Mouse (Mus musculus) liver, postnatal 0 days (tissue): ENCODE measurements at regions not wholly inside any gene's neighbourhood (a gene's known extent, or its start where the extent isn't known, plus 50 kb on each side); places are given as distances from the start of the nearest gene placed in this dataset.
"Not testable (repeated sequence)": the region's sequence is repeated elsewhere in the genome, so short reads cannot be mapped to it uniquely, and the experiment has no call there.

Experiments used
- ATAC-seq: fragments of 200-750 bp; cut with Nextera tagmentation; 2 replicates; pipeline ENCODE4 v1.8.0; 2017; ENCODE audit warnings: mild to moderate bottlenecking, moderate library complexity
- DNase-seq: peaks from one replicate; pipeline ENCODE4 v3.0.0-alpha.2; 2016
- H3K27ac ChIP-seq: fragments of 300-500 bp; sonication (generic); 2 replicates; pipeline ENCODE4 v1.5.1; 2014; ENCODE audit warnings: antibody characterized with exemption, moderate library complexity, mild to moderate bottlenecking, low read depth
- H3K27me3 ChIP-seq: fragments of 300-500 bp; sonication (generic); 2 replicates; pipeline ENCODE4 v1.6.1; 2014; ENCODE audit warnings: low read length, control low read depth, mixed read lengths; ENCODE audit not compliant: insufficient read depth
- H3K36me3 ChIP-seq: fragments of 300-500 bp; sonication (generic); replicated peaks from 2 replicates; pipeline ENCODE4 v1.6.1; 2014; ENCODE audit warnings: mild to moderate bottlenecking, control low read depth, low read length, moderate library complexity, mixed read lengths; ENCODE audit not compliant: insufficient read depth
- H3K4me1 ChIP-seq: fragments of 300-500 bp; sonication (generic); 2 replicates; pipeline ENCODE4 v1.6.1; 2014; ENCODE audit warnings: antibody characterized with exemption, mild to moderate bottlenecking, control low read depth; ENCODE audit not compliant: insufficient read depth
- H3K4me2 ChIP-seq: fragments of 300-500 bp; sonication (generic); 2 replicates; pipeline ENCODE4 v1.6.1; 2014; ENCODE audit warnings: low read depth, mild to moderate bottlenecking, low read length, moderate library complexity, mixed read lengths
- H3K4me3 ChIP-seq: fragments of 300-500 bp; sonication (generic); 2 replicates; pipeline ENCODE4 v1.5.1; 2014; ENCODE audit warnings: low read depth, low read length
- H3K9ac ChIP-seq: fragments of 300-500 bp; sonication (generic); replicated peaks from 2 replicates; pipeline ENCODE4 v1.6.1; 2014; ENCODE audit warnings: mild to moderate bottlenecking, moderate library complexity
- H3K9me3 ChIP-seq: fragments of 300-500 bp; sonication (generic); 2 replicates; pipeline ENCODE4 v1.6.1; 2016; ENCODE audit warnings: mild to moderate bottlenecking, control low read depth, low read length, mixed read lengths
- CTCF ChIP-seq: sonication (generic); IDR thresholded peaks from 2 replicates; pipeline ENCODE4 v1.5.1; 2016; ENCODE audit warnings: antibody characterized with exemption, low read depth
- EP300 ChIP-seq: IDR thresholded peaks from 2 replicates; pipeline ENCODE4 v1.6.1; 2016; ENCODE audit warnings: antibody characterized with exemption, low read depth, mild to moderate bottlenecking
- WGBS: fragments of 180-500 bp; shearing (Covaris S2); extraction: QIAGEN DNeasy Blood & Tissue Kit; methylation state at CpG from one replicate; pipeline ENCODE4 v1.1.7; 2014; ENCODE audit not compliant: insufficient replicate concordance; 5-methylcytosine and 5-hydroxymethylcytosine counted together

GRCm38 (mm10) chr13:5154911-5155310 lies 545.9 kb upstream of the Akr1e1 start:
- Histone ChIP-seq H3K4me2 (no peak overlapping the region), H3K9me3 (no peaks in the 10 kb centered on the region), H3K36me3 (no peaks in the 10 kb centered on the region), H3K9ac (no peak overlapping the region), H3K27ac (no peak overlapping the region), H3K27me3 (no peaks in the 10 kb centered on the region), H3K4me3 (no peak overlapping the region), H3K4me1 (no peaks in the 10 kb centered on the region)
- ATAC-seq (no peak), DNase-seq (no peak)
- TF ChIP-seq CTCF (no peak), EP300 (no peak)
- WGBS = 78% methylated on average over 3 of the region's 3 CpGs

- ATAC-seq = no peak
- H3K36me3 ChIP-seq = no peaks in the 10 kb centered on the region
- TF ChIP-seq CTCF = no peak
- TF ChIP-seq EP300 = no peak
- no peak overlapping the region for H3K9ac ChIP-seq
- no peaks in the 10 kb centered on the region for H3K27me3 ChIP-seq
- H3K4me3 ChIP-seq = no peak overlapping the region
- WGBS = 56% methylated on average over 5 of the region's 5 CpGs
- no peaks in the 10 kb centered on the region for H3K9me3 ChIP-seq
- no peak overlapping the region for H3K4me2 ChIP-seq
- no peak for DNase-seq
- H3K4me1 ChIP-seq = no peaks in the 10 kb centered on the region
- H3K27ac ChIP-seq = no peak overlapping the region
Observed at GRCm38 (mm10) chr13:5159765-5160684, 551.1 kb upstream of the Akr1e1 start.

GRCm38 (mm10) chr13:5166716-5167115 lies 557.7 kb upstream of the Akr1e1 start:
- H3K9ac ChIP-seq = no peak overlapping the region
- no peak overlapping the region for H3K4me3 ChIP-seq
- H3K9me3 ChIP-seq = no peaks in the 10 kb centered on the region
- DNase-seq (no peak), ATAC-seq (no peak)
- no peak overlapping the region for H3K4me2 ChIP-seq
- H3K27me3 ChIP-seq = no peaks in the 10 kb centered on the region
- H3K27ac ChIP-seq = no peak overlapping the region
- no peaks in the 10 kb centered on the region for H3K4me1 ChIP-seq
- WGBS = 63% methylated on average over 2 of the region's 2 CpGs
- H3K36me3 ChIP-seq = no peaks in the 10 kb centered on the region
- no peak for TF ChIP-seq EP300
- TF ChIP-seq CTCF = no peak

GRCm38 (mm10) chr13:5178996-5179395 lies 570.0 kb upstream of the Akr1e1 start:
- ATAC-seq (no peak), DNase-seq (no peak)
- no peak overlapping the region for H3K4me2 ChIP-seq
- H3K36me3 ChIP-seq = no peaks in the 10 kb centered on the region
- no peaks in the 10 kb centered on the region for H3K4me1 ChIP-seq
- H3K27me3 ChIP-seq = no peaks in the 10 kb centered on the region
- WGBS = 77% methylated on average over 4 of the region's 4 CpGs
- no peak overlapping the region for H3K27ac ChIP-seq
- H3K9me3 ChIP-seq = no peaks in the 10 kb centered on the region
- TF ChIP-seq CTCF = no peak
- TF ChIP-seq EP300 = no peak
- no peak overlapping the region for H3K4me3 ChIP-seq
- H3K9ac ChIP-seq = no peak overlapping the region

- Histone ChIP-seq H3K9ac (no peak overlapping the region), H3K27me3 (no peaks in the 10 kb centered on the region), H3K36me3 (no peaks in the 10 kb centered on the region), H3K4me2 (no peak overlapping the region), H3K4me3 (no peak overlapping the region), H3K9me3 (no peaks in the 10 kb centered on the region), H3K27ac (no peak overlapping the region), H3K4me1 (no peaks in the 10 kb centered on the region)
- ATAC-seq = no peak
- no peak for DNase-seq
- TF ChIP-seq EP300 = no peak
- WGBS = 65% methylated on average over 2 of the region's 2 CpGs
Observed at GRCm38 (mm10) chr13:5179552-5179951, 570.6 kb upstream of the Akr1e1 start.

GRCm38 (mm10) chr13:5185237-5185800 lies 576.3 kb upstream of the Akr1e1 start:
- H3K9ac ChIP-seq, H3K4me2 ChIP-seq, H3K4me3 ChIP-seq, ATAC-seq, DNase-seq, H3K27ac ChIP-seq, H3K27me3 ChIP-seq, H3K9me3 ChIP-seq, H3K4me1 ChIP-seq, H3K36me3 ChIP-seq: not testable (repeated sequence)
- WGBS = 71% methylated on average over 1 of the region's 1 CpGs
